Mouse (Mus musculus) thymus, adult 2 months (tissue): ENCODE results near the gene Zfp335.
"Not testable (repeated sequence)": the region's sequence is repeated elsewhere in the genome, so short reads cannot be mapped to it uniquely, and the experiment has no call there.

ENCODE experiments used
- CTCF ChIP-seq: fragments of 200-500 bp; IDR thresholded peaks from 2 replicates; pipeline ENCODE4 v1.5.1; 2012; ENCODE audit warnings: mild to moderate bottlenecking, control low read depth, low read length, moderate library complexity, borderline replicate concordance; ENCODE audit not compliant: control insufficient read depth, poor library complexity, insufficient read depth; ENCODE audit errors: extremely low read depth
- POLR2A ChIP-seq: fragments of 200-500 bp; IDR thresholded peaks from 2 replicates; pipeline ENCODE4 v1.6.1; 2012; ENCODE audit warnings: mild to moderate bottlenecking, low read length, control low read depth, moderate library complexity; ENCODE audit not compliant: control insufficient read depth, poor library complexity, insufficient read depth; ENCODE audit errors: extremely low read depth

DNA sequence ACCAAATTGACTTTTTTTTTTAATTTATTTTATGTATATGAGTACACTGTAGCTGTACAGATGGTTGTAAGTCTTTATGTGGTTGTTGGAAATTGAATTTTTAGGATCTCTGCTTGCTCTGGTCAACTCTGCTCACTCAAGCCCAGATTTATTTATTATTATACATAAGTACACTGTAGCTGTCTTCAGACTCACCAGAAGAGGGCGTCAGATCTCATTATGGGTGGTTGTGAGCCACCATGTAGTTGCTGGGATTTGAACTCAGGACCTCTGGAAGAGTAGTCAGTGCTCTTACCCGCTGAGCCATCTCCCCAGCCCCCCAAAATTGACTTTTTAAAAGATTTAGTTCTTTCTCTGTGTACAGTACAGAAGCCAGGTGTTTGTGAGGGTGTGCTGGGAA lies 35.9 kb downstream of the Zfp335 start:
- TF ChIP-seq POLR2A, CTCF: not testable (repeated sequence)
